Mouse (Mus musculus) spleen, adult 2 months (tissue): ENCODE measurements around the gene Psg28. TPM values are rescaled to one million over a fixed set of nuclear protein-coding genes. Genes with fewer than 3 reads are reported as not detected.
"Not testable (repeated sequence)": the region's sequence is repeated elsewhere in the genome, so short reads cannot be mapped to it uniquely, and the experiment has no call there.

Experiments
- DNase-seq, 2 experiments: peaks; one replicate each; pipeline versions ENCODE4 v3.0.0 to v3.0.0-alpha.2; 2012 to 2021; ENCODE audit warnings: low spot score in 2 of 2, low read depth in 1 of 2
- H3K27ac ChIP-seq: fragments of 200-500 bp; 2 replicates; pipeline ENCODE4 v1.5.1; 2012; ENCODE audit warnings: low read length, inconsistent platforms; ENCODE audit not compliant: insufficient read depth
- H3K27me3 ChIP-seq: fragments of 200-500 bp; 2 replicates; pipeline ENCODE4 v1.6.1; 2012; ENCODE audit warnings: mild to moderate bottlenecking, moderate library complexity, low read length, inconsistent platforms; ENCODE audit not compliant: control insufficient read depth, insufficient read depth
- H3K36me3 ChIP-seq: fragments of 200-500 bp; 2 replicates; pipeline ENCODE4 v1.6.1; 2012; ENCODE audit warnings: mild to moderate bottlenecking, low read length, inconsistent platforms; ENCODE audit not compliant: control insufficient read depth, insufficient read depth
- H3K4me1 ChIP-seq: fragments of 200-500 bp; 2 replicates; pipeline ENCODE4 v1.6.1; 2011; ENCODE audit warnings: inconsistent platforms; ENCODE audit not compliant: control insufficient read depth, insufficient read depth, insufficient read length
- H3K4me3 ChIP-seq: fragments of 200-500 bp; 2 replicates; pipeline ENCODE4 v1.5.1; 2011; ENCODE audit warnings: mild to moderate bottlenecking, inconsistent platforms; ENCODE audit not compliant: insufficient read depth, insufficient read length; ENCODE audit errors: extremely low read depth
- CTCF ChIP-seq: fragments of 200-500 bp; IDR thresholded peaks from 2 replicates; pipeline ENCODE4 v1.5.1; 2011; ENCODE audit warnings: mild to moderate bottlenecking, inconsistent platforms; ENCODE audit not compliant: insufficient read depth, insufficient read length, insufficient replicate concordance; ENCODE audit errors: extremely low read depth
- POLR2A ChIP-seq: fragments of 200-500 bp; IDR thresholded peaks from 2 replicates; pipeline ENCODE4 v1.6.1; 2011; ENCODE audit warnings: low read depth, low read length, inconsistent platforms
- WGBS: fragments of 180-500 bp; shearing (Covaris S2); methylation state at CpG from one replicate; pipeline ENCODE4 v1.1.7; 2018; 5-methylcytosine and 5-hydroxymethylcytosine counted together
- polyA plus RNA-seq: library from polyadenylated mRNA; depleted of rRNA; stranded (reverse); fragments of >200 nt; gene quantifications from 2 replicates; pipeline ENCODE4 v1.2.3, GENCODE M21; 2012; rRNA removed

Psg28 gene
- polyA plus RNA-seq: not detected in 2 replicates

DNA sequence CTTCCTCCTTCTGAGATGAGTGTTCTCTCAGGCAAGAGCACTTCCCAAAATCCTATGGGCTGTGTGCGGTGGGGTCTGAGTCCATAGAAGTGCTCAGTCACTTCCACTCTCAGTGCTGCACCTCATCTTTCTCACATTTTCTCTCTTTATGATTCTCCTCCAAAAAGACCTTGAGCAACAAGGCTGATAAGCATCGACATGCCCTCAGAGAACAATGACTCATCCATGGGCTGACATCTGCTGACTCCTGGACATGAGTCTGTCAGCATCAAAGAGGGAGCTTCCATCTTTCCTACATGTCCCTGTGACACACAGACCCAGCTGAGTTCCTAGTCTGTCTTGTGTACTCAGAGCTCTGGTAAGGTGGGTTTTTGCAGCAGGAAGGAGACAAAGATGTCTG is at the start of gene Psg28:
TSS of gene Psg28 (minus strand) at position 101 of the 400 bp plus-strand sequence.
- not testable (repeated sequence) for H3K4me3 ChIP-seq, H3K27ac ChIP-seq, H3K36me3 ChIP-seq, H3K27me3 ChIP-seq, DNase-seq, H3K4me1 ChIP-seq
- 70% methylated on average over 2 of the region's 2 CpGs for WGBS

DNA sequence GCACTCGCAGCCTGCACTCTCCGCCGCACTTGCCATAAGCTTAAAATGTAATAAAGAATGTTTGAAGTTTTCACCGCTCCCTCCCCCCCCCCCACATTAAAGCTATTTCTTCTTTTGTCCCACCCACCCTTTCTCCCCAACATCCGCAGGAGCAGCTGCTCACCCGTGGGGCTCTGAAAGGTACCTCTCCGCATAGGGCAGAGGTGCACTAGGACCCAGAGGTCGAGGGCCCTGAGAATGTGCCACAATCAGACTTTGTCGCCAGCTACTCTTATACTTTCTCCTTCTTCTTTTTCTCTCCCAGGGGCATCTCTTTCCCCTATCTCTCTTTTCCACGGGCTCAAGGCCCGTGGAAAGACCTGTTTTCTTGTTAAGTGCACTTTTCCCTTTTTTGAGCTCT is 28.4 kb downstream of the Psg28 start:
- H3K4me1 ChIP-seq: no peaks in the 10 kb centered on the region
- H3K36me3 ChIP-seq: no peaks in the 10 kb centered on the region
- 44% methylated on average over 11 of the region's 11 CpGs for WGBS
- no peak overlapping the region for H3K27ac ChIP-seq
- H3K4me3 ChIP-seq: no peak overlapping the region
- TF ChIP-seq CTCF (no peak), POLR2A (no peak)
- DNase-seq: no peak
- H3K27me3 ChIP-seq: no peaks in the 10 kb centered on the region

DNA sequence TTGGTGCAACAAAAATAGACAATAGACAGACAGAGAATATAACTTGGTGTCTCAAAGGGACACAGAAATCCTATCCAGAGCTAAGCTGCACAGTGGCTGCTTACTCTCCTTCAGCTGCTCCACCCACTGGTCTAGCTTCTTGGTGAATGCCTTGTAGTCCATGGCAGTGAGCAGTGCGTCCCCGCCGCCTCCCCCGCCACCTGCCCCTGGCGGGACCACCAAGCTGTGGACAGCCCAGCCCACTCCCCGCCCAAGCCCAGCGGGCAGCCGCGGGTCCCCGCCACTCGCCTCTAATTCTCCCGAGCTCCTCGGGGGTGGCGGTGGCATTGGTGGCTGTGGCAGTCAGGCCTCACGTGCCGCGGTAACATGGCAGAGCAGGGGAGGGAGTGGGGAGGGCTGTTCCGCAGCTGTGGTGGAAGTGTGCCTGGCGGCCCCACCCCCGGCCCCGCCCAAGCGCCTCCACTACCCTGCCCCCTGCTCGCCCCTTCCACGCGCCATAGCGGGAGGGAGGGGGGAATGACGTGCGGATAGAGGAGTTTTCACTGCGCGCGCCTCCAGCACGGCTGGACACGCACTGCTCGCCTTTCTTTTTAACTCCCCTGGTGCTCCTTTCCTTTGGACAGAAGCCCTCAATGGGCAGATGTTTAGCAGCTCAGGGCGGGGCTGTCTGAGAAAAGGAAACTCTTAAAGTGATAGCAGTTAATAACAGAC is 29.2 kb downstream of the Psg28 start:
- Histone ChIP-seq H3K4me1 (no peaks in the 10 kb centered on the region), H3K4me3 (no peak overlapping the region), H3K27me3 (no peaks in the 10 kb centered on the region), H3K27ac (no peak overlapping the region), H3K36me3 (no peaks in the 10 kb centered on the region)
- TF ChIP-seq CTCF: no peak
- no peak for TF ChIP-seq POLR2A
- WGBS: 49% methylated on average over 34 of the region's 35 CpGs
- no peak for DNase-seq

DNA sequence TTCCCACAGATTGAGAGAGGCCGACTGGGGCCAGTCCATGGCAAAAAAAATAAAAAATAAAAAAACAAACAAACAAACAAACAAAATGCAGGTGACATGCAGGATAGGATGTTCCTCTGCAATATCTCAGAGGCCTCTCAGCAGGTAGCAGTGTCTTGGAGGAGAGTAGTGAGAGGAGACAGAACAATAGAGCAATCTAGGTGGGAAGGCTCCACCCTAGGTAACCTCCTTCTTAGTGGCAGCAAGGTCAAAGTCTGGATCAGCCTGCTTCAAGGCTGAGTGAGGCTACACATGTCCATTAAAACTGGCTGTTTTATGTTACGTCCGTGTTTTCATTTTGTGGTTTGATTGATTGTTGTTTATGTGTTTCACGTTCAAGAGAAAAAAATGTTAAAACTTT is 40.4 kb downstream of the Psg28 start:
- H3K36me3 ChIP-seq, H3K27me3 ChIP-seq, H3K27ac ChIP-seq, H3K4me1 ChIP-seq, H3K4me3 ChIP-seq, DNase-seq: not testable (repeated sequence)
- 78% methylated on average over 4 of the region's 4 CpGs for WGBS

DNA sequence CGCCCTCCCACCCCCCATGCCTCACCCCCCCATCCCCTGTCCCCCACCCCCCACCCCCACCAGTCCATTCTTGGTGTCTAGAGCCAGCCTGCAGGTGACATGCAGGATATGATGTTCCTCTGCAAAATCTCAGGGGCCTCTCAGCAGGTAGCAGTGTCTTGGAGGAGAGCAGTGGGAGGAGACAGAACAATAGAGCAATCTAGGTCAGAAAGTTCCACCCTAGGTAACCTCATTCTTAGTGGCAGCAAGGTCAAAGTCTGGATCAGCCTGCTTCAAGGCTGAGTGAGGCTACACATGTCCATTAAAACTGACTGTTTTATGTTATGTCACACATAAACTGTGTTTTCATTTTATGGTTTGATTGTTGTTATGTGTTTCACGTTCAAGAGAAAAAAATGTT is 53.5 kb downstream of the Psg28 start:
- TF ChIP-seq POLR2A: no peak
- no peak for TF ChIP-seq CTCF
- H3K4me3 ChIP-seq: no peak overlapping the region
- H3K27ac ChIP-seq: no peak overlapping the region
- no peaks in the 10 kb centered on the region for H3K27me3 ChIP-seq
- no peak for DNase-seq
- WGBS: 54% methylated on average over 2 of the region's 2 CpGs
- no peaks in the 10 kb centered on the region for H3K36me3 ChIP-seq
- H3K4me1 ChIP-seq: no peaks in the 10 kb centered on the region

Other genes with a start within 250 kb of the Psg28 start
- not detected in 2 replicates for gene Mill1, start 186.7 kb downstream of the Psg28 start, polyA plus RNA-seq
- gene Psg18, start 77.0 kb downstream of the Psg28 start, polyA plus RNA-seq: not detected in 2 replicates
- gene Psg26, start 52.1 kb upstream of the Psg28 start, polyA plus RNA-seq: not detected in 2 replicates
- not detected in 2 replicates for gene Psg25, start 100.2 kb upstream of the Psg28 start, polyA plus RNA-seq
- gene Psg27, start 135.3 kb upstream of the Psg28 start, polyA plus RNA-seq: not detected in 2 replicates
- not detected in 2 replicates for gene Psg23, start 184.5 kb upstream of the Psg28 start, polyA plus RNA-seq
- not detected in 2 replicates for gene Psg21, start 224.7 kb upstream of the Psg28 start, polyA plus RNA-seq